Mouse (Mus musculus) left cerebral cortex, postnatal 25 days (tissue): ENCODE data around the gene Dstyk. TPM values are rescaled to one million over a fixed set of nuclear protein-coding genes. Genes with fewer than 3 reads are reported as not detected.

Experiments used
- DNase-seq, 2 experiments: peaks; one replicate each; pipeline ENCODE4 v3.0.0; 2022; ENCODE audit warnings: low spot score in 2 of 2, mixed read lengths in 1 of 2
- intact Hi-C: fragments of 180-260 bp; cut with DNase I; formaldehyde crosslinking; loops from one replicate; pipeline ENCODE4 v1.15.1; 2025
- total RNA-seq, 2 experiments: library from RNA; stranded (reverse); gene quantifications; 2 replicates each; pipeline ENCODE4 v1.2.3; 2021

Gene Dstyk
- 10 to 100 TPM; 40.3 to 43.2 TPM for total RNA-seq

DNA sequence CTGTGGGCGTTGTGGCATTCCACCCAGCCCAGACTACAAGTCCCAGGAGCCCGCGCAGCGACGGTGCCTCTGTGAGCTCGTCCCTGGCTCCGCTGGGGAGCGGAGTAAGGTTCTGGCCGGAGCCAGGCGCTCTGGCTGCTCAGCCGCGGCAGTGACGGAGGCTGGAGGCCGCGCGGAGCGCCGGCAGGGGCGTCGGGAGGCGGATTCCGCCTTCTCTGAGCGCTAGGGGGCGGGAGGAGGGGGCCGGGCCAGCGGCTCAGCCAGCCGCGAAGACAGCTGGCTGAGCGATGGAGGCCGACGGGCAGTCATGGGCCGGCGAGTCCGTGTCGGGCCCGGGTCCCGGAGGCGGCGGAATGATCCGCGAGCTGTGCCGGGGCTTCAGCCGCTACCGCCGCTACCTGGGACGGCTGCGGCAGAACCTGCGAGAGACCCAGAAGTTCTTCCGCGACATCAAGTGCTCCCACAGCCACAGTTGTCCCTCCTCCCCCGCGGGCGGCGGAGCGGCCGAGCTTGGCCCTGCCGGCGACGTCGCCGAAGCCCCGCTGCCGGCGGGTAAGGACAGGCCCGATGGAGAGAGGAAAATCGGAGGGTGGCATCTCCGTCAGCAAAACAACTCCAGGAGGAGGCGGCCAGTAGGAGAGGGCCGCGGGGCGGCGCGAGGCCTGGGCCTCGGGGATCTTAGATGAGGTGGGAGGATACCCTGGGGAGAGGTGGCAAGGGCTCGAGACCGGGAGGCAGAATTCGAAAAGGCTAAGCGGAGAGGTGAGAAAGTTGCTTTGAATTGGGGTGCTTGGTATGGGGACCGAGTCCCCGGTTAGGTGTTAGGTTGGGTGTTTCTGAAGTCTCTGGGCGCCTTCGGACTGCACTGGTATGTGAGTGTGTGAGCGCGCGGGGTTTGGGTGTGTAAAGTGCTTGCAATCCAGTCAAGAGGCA lies at the start of gene Dstyk:
Dstyk (plus strand) TSS at position 237 of the 933 bp plus-strand sequence.
- intact Hi-C loops, result loop anchor here (1.0 to 2.0 kb wide), 2 partner anchors 26 to 51 kb away; partner anchors contain the start of gene Tmcc2
- DNase-seq, result peak; percentile 90 to 94

DNA sequence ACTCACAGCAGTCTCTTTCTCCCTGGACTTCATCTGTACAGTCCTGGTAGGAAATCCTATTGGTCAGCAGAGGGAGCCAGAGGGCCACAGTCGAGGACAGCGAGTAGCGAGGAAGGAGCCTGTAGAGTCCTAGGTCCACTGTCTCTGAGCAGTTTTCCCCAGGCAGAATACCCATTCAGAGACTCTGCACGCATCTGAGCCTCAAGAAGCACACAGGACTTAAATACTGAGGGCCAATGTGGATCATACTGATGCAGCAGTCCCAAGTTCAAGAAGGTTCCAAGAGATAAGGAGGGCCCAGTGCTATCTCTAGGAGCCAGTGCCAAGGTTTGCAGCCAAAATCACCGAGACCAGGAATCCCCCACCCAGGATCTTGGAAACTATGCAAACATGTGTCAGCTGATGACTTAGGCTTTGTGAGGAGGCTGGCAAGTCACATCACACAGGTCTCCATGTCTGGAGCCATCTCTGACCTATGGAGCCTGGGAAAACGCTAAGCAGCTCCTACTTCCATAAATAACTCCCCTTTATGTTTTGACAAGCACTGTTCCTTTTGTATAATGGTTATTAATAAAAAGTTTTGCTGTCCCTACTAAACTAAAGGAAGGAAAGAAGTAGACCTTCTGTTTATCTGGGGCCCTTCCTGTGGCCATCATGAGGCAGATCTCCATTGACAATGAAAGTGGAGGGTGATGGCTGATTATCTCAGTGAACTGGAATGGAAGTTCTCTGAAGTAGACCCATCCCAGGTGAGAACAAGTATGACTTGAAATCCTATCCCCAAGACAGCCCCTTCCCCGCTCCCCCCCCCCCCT lies 49.5 kb upstream of the Dstyk start:
- DNase-seq, result peak; percentile 87 to 93
- intact Hi-C loops, result loop anchor here (1.0 to 5.0 kb wide), 4 partner anchors 22 to 154 kb away; partner anchors contain the start of genes Dstyk and Rbbp5

DNA sequence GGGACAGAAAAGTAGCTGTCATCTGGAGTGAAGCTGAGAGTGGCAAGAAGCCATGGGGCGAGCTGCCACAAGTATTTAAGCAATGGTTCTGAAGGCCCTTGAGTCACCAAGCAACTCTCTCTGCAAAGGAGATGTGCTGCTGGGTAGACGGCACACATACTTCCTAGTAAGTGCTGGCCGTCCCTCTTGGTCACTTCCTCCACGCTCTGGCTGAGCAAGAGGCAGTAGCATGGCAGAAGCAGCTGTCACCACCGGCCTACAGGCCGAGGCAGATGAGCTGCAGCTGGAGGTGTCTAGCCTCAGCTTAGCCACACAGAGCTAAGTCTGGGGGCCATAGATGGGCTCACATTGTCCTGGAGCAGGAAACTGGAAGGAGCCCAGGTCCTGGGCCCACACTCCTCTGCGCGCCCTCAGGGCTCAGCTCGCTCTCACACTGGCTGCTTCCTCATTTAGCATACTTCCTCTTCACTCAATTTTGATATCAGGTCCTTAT lies 46.6 kb upstream of the Dstyk start:
- peak in 1 of 2 experiments; percentile 43 for DNase-seq
- intact Hi-C loops, result loop anchor here (5.0 kb wide), 1 partner anchor 67 kb away; no protein-coding TSS in a partner anchor

DNA sequence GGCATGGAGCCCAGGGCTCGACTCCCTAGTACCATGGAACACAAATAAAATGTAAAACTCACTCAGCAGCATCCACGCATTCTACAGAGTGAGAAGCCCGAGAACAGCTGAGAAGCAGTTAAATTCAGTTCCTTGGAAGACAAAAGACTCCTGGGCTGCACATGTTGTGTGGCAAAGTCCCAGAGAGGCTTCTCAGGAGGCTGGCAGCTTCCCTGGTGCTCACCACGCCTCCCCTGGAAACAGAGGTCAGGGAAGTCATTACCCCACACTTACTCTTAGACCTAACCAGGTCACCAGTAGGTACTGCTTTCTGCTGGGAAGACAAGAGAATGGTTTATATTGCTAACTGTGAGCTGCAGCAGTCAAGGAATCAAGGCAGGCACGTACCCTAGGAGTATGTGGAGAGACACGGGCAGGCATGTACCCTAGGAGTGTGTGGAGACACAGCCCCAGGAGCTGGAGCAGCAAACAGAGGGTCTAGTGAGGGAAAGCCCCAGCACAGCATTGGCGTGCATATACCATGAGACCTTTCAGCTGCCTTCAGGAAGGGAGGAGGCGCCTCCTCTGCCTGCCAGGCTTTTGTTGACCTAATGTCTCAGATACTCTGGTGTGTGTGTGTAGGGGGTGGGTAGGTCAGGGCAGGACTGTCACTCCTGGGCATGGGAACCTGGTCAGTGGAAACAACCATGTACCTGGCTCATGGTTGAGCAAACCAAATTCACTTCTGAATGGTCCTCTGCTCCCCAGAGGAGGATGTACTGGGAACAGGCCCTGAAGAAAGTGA lies 45.9 kb upstream of the Dstyk start:
- DNase-seq, result no peak
- intact Hi-C loops, result loop anchor here (5.0 kb wide), 1 partner anchor 66 kb away; no protein-coding TSS in a partner anchor

DNA sequence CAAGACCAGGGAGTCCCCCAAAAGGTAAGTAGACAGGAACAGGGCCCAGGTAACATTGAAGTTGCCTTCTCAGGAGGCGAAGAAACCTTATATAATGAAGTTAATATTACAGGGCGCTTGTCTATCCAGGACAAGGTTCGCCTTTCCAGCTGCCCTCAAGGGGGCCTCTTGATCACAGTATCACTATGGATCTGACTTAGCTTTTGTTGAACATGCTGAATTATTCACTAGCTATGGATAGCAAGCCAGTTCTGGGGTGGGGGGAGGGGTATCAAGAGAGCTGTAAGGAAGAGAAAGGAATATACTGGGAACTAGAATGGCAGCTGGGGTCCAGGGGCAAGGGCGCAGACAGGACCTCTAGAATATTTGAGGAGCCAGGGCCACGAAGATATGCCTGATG lies 45.0 kb upstream of the Dstyk start:
- no peak for DNase-seq
- intact Hi-C loops, result loop anchor here (5.0 kb wide), 1 partner anchor 65 kb away; no protein-coding TSS in a partner anchor

DNA sequence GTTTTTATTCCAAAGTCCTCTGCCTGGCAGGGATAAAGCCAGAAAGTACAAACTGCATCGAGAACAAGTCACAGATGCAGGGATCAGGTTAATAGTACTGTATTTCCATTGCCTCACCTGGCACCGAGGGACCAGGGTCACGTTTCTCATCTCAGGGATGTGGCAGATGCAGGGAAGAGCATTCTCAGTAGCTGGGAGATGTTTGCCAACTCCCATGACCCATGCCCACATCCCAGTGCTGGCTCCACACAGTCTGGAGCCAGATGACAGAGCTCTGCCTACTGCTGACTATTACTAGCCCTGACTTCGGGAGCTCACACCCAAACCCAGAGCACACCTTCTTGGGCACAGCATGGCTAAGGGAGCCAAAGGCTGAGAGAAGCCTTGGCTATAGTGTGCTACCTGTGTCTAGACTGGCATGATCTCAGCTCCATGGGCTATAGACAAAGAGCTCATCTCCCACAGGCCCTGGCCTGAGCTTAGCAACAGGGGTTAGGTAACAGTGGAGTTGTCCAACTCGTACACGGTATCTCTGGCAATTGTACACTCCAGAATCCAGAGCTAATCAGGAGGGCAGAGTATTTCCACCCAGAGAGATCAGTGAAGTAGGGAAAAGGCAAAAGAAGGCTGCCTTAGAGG lies 44.3 kb upstream of the Dstyk start:
- intact Hi-C loops, result loop anchor here (5.0 kb wide), 1 partner anchor 64 kb away; no protein-coding TSS in a partner anchor
- no peak for DNase-seq

DNA sequence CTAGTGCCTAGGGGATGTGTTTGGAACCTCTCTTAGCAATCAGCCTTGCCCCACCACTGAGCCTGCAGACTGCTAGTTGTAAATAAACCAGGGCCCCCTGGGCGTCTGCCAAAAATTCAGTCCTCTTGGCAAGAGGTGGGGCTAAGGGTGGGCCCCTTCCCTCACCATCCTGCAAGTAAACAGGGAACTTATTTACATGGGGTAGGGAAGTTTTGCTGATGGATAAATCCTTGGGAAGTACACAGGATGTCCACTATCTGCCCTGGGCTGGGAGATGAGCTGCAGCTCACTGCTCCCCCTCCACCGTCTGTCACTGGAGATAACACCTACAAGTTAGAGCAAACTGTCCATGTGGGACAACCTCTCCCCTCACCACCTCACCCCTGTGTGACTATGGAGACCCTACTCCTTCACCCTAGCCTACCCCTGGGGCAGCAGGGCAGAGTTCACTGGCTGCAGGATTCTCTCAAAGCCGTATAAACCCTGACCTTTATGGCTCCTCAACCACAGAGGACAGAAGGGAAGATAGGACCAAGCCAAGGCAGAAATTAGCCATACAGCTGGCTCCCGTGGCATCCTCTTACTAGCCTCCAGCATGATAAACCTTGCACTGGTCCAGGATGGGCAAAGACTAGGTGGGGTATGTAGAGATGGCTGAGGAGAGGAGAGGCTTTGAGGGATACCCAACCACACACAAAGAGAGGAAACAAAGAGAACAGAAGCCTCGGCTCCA lies 43.0 kb upstream of the Dstyk start:
- DNase-seq, result no peak
- intact Hi-C loops, result loop anchor here (5.0 kb wide), 1 partner anchor 63 kb away; no protein-coding TSS in a partner anchor

DNA sequence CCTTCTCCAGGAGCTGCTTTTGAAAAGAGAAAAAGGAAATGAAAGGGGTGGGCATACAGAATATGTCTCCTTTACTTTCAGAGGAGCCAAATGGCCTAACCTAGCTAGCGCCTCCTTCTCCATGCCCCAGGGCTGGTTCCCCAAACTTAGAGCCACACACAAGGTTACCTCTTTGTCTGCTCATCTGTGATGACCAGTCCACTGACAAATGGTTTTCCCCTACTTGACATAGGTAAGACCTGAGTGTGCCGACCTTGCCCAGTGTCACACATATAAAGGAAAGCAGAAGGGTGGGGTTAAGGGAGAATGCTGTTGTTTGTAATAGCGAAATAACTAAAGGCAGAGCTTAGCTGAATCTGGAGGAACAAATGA lies 42.5 kb upstream of the Dstyk start:
- intact Hi-C loops, result loop anchor here (5.0 kb wide), 1 partner anchor 62 kb away; no protein-coding TSS in a partner anchor
- no peak for DNase-seq

DNA sequence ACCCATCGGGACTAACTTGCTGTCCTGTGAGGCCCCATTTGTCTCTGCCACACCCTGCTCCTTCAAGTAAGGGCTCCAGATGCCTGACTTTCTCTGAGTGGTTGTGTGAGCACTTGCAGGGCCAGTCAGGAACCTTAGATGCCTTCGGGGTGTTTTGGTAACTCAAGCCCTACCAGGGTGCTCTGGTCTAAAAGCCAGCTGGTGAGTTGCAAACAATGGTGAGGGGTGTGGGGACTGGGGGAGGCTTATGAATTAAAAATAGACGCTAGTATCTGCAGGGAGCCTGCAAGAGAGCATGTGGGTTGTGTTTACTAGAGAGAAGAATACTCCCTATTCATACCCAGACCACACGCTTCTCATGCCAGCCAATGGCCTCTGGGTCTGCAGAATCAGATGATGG lies 42.1 kb upstream of the Dstyk start:
- DNase-seq, result peak in 1 of 2 experiments; percentile 55
- intact Hi-C loops, result no loop called here

DNA sequence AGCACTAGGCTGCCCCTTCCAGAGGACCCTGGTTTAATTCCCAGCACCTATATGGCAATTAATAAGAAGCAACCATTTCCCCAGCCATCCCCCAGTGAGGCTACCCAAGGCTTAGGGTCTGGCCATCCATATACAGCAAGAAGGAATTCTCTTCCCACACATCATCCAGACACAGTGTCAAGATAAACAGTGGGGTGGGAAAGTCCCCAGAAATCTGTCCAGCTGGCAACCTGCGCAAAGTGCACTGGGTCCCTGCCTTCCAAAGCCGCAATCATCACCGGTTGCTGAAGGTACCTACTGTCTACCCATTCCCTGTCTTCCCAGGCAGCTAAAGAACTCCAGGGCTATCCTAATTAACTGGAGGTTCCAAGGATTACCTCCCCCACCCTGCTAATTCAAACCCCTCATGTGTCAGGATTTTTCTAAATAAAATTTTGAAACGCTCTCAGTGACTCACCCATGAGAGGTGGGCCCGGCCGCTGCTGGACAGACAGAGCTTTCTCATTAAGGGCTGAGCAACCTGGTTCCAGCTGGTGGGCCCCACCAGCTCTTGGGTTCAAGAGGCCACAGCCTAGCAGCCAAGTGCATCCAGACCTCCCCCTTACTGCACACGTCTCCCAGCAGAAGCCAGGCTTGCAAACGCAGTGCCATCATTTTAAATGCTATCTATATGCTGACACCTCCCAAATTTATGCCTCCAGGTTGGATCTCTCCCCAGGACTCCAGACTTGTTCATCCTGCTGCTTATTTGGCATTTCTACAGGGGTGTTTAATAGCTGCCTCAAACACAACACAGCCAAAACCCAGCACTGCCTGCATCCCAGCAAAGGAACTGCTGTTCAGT lies 40.9 kb upstream of the Dstyk start:
- intact Hi-C loops, result no loop called here

DNA sequence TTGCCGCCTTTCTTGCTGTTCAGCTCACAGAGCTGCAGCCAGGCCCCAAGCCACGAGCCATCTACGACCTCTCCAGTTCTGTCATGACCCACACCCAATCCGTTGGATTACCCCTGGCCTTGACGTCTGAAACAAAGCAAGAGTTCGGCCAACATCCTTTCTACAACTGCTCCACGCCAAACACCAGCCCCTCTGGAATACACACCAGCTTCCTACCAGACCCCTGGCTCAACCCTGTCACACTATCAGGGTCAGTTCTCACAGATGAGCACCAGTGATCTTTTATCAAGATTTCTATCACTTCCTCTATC lies 40.3 kb upstream of the Dstyk start:
- intact Hi-C loops, result no loop called here
- DNase-seq, result no peak

More for the DNA sequence above, 40.9 kb upstream of the Dstyk start:
- DNase-seq, result peak in 1 of 2 experiments; percentile 59

DNA sequence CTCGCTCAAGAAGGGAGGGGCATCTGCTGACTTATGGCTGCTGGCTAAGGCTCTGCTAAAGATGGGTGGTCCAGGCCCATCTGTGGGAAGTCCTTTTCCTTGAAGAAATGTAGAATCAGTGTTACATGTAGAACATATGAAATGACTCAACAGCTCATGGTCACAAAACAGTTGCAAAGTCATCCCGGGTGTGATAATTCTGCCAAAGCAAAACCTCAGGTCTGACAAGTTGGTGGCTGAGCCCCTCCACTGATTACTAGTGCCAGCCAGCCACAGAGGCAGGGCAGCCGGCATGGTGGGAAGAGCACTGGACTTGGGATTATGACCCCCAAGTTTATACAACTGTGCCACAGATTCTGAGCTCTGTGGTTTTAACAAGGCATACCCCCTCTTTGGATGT lies 39.5 kb upstream of the Dstyk start:
- DNase-seq, result no peak
- intact Hi-C loops, result no loop called here

DNA sequence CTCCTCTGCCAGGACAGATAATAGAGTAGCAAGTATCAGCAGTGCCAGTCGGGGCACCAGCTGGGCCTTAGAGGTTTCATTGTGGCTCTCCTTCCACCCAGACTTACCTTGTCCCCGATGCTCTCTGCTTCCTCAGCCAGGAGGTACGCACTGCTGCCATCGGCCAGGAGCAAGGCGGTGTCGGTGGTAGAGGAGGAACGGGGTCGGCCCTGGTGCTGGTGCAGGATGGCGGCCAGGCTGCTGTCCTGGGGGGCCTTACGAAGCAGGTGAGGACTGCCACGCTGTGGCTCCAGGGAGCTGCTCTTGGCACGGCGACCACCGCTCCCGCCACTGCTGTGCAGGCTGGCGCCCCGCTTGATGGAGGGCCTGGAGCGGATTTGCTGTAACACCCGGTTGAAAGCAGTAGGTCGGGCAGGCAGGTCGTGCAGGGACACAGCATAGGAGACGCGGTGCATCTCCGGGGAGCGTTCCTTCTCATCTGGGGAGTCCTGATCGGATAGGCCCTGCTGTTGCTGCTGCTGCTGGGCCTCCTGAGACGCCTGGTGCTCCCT lies 36.7 kb upstream of the Dstyk start:
- DNase-seq, result no peak
- intact Hi-C loops, result no loop called here

DNA sequence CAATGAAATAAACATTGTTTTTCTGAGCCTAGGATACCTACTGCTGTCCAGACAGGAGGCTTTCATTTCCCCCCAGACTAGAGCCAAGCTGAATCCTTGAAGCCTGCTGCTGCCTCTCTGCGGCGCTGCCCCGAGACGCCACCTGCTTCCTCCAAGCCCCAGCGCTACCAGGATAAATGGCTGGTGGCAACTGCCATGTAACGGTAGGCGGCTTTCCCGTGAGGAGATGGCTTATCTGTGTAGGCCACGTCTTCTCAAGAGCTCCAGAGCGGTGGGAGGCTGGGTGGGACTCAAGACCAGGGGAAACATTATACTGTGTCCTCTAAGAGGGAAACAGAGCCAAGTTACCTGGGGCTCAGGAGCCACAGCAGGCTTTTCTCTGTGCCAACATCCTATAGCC lies 35.4 kb upstream of the Dstyk start:
- DNase-seq, result no peak
- intact Hi-C loops, result no loop called here

DNA sequence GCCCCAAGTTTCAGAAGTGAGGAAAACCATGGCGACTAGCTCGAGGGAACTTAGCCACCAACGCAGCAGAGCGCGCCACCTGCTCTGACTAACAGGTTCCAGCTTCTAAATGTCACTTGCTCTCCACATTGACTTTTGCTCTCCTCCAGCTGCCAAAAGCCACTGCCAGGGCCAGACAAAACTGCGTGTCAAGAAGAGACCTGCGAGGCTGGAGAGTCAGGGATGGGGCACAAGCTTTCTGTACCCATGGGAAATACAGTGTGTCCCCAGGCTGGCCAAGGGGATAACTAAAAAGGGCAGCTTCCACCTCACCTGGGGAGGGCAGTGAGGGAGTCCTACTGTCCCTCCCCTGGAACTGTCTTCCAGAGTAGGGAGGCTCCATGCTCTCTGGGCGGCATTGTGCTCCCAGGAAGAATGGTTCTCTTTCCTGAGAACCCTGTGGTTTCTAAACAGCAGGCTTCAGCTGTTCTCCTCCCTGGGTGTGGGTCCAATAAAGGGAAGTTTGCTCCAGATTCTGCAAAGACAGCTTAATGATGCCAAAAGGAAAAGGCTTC lies 33.3 kb upstream of the Dstyk start:
- intact Hi-C loops, result no loop called here
- peak in 1 of 2 experiments; percentile 77 for DNase-seq

DNA sequence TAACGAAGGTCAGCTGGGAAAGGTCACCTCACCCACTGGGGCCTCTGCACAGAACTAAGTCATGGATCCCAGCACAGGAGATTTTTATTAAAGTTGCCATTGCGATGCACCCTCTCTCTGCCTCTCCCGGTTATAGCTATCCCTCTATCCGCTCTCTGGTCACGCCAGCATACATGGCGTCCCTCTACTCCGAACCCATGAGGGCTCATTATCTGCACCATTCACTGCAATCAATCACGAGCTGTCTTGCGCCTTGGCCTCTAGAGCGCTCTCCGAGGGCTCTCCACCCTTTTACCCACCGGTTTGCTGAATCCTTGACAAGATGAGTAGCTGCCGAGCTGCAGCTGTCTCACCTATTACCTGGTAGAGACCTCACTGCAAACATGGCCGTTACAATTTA lies 32.1 kb upstream of the Dstyk start:
- intact Hi-C loops, result loop anchor here (5.0 kb wide), 1 partner anchor 92 kb away; the partner anchor contains the start of gene Rbbp5
- peak in 1 of 2 experiments; percentile 1 for DNase-seq
